ENCODE assay signal across 8 mouse cellular contexts in genomic region chr14:119099570-119099891, GRCm38 (mm10). TPM values are rescaled to one million over a fixed set of nuclear protein-coding genes. Genes with fewer than 3 reads are reported as not detected.
DNase-seq lines count a peak whose midpoint lies in the region; ATAC-seq and TF ChIP-seq lines count a peak whose summit lies in the region.

No protein-coding gene starts in this region.

- TF ChIP-seq POLR2A in limb, embryonic 14.5 days (IDR thresholded peaks at IDR 0.05; ENCODE audit: borderline replicate concordance, extremely low read depth, insufficient read depth, insufficient read length): no peak

- no peak for TF ChIP-seq CTCF in lung, postnatal 0 days (IDR thresholded peaks at IDR 0.05)

- H3K27ac ChIP-seq in lung, postnatal 0 days (ENCODE audit: low read length): no peak overlapping the region
- H3K27ac ChIP-seq in limb, embryonic 14.5 days (replicated peaks; ENCODE audit: low read depth, low read length): peak overlapping the region; percentile 84
- H3K27ac ChIP-seq in stomach, embryonic 15.5 days: peak overlapping the region; percentile 46

- TF ChIP-seq EP300 in lung, postnatal 0 days (IDR thresholded peaks at IDR 0.05): no peak

- no peaks in the 10 kb centered on the region for H3K9me3 ChIP-seq in lung, postnatal 0 days (ENCODE audit: low read length)
- no peaks in the 10 kb centered on the region for H3K9me3 ChIP-seq in limb, embryonic 14.5 days (ENCODE audit: control insufficient read depth, low read length)
- no peaks in the 10 kb centered on the region for H3K9me3 ChIP-seq in stomach, embryonic 15.5 days

- H3K4me1 ChIP-seq in lung, postnatal 0 days (ENCODE audit: insufficient read depth, low read depth, low read length): peaks cover 9% of the 10 kb centered on the region; the same call in 1 of the 2 replicates
- peaks cover 5% of the 10 kb centered on the region for H3K4me1 ChIP-seq in limb, embryonic 14.5 days (ENCODE audit: control insufficient read depth, insufficient read depth, low read length)
- peaks cover 3% of the 10 kb centered on the region; the same call in 1 of the 2 replicates for H3K4me1 ChIP-seq in stomach, embryonic 15.5 days

- H3K9ac ChIP-seq in lung, postnatal 0 days (replicated peaks; ENCODE audit: low read depth): peak overlapping the region; percentile 51
- peak overlapping the region; percentile 95 for H3K9ac ChIP-seq in limb, embryonic 14.5 days (ENCODE audit: low read depth, low read length, severe bottlenecking)
- H3K9ac ChIP-seq in stomach, embryonic 15.5 days: peak overlapping the region; percentile 86

- H3K27me3 ChIP-seq in lung, postnatal 0 days (replicated peaks; ENCODE audit: insufficient read depth, low read length): no peaks in the 10 kb centered on the region
- H3K27me3 ChIP-seq in limb, embryonic 14.5 days (ENCODE audit: control insufficient read depth, insufficient read depth, low read length): no peaks in the 10 kb centered on the region
- no peaks in the 10 kb centered on the region for H3K27me3 ChIP-seq in stomach, embryonic 15.5 days (replicated peaks)

- H3K4me2 ChIP-seq in lung, postnatal 0 days (replicated peaks; ENCODE audit: low read depth, low read length): peak overlapping the region; percentile 96
- peak overlapping the region; percentile 68 for H3K4me2 ChIP-seq in limb, embryonic 14.5 days (replicated peaks; ENCODE audit: low read depth, low read length, severe bottlenecking)
- H3K4me2 ChIP-seq in stomach, embryonic 15.5 days: peak overlapping the region; percentile 95

- no peaks in the 10 kb centered on the region for H3K36me3 ChIP-seq in lung, postnatal 0 days (ENCODE audit: insufficient read depth, low read length)
- H3K36me3 ChIP-seq in limb, embryonic 14.5 days (ENCODE audit: control insufficient read depth, insufficient read depth, low read length): no peaks in the 10 kb centered on the region
- no peaks in the 10 kb centered on the region for H3K36me3 ChIP-seq in stomach, embryonic 15.5 days

- DNase-seq in cerebellum, postnatal 4 days (ENCODE audit: low spot score in 2 of 2): no peak
- DNase-seq in lung, postnatal 0 days (ENCODE audit: low spot score): no peak
- DNase-seq in lung, postnatal 36 days: no peak
- DNase-seq in limb, embryonic 14.5 days (ENCODE audit: low spot score): no peak
- DNase-seq in thymus, postnatal 10 days (ENCODE audit: low spot score in 2 of 2): no peak
- no peak for DNase-seq in urinary bladder, adult 18-20 months (ENCODE audit: low spot score in 2 of 2)

- ATAC-seq in cerebellum, adult (ENCODE audit: insufficient number of reproducible peaks, low FRiP score, low TSS enrichment): peak; percentile 84
- peak; percentile 54 for ATAC-seq in lung, postnatal 0 days
- peak; percentile 73 for ATAC-seq in limb, embryonic 14.5 days (ENCODE audit: low FRiP score, low read depth)
- ATAC-seq in stomach, embryonic 15.5 days (ENCODE audit: insufficient read depth, low FRiP score, low read depth): peak; percentile 67

- peak overlapping the region; percentile 66 for H3K4me3 ChIP-seq in lung, postnatal 0 days (ENCODE audit: low read depth, low read length)
- H3K4me3 ChIP-seq in limb, embryonic 14.5 days (replicated peaks; ENCODE audit: low read length): peak overlapping the region; percentile 77
- H3K4me3 ChIP-seq in stomach, embryonic 15.5 days (replicated peaks): peak overlapping the region; percentile 79

- WGBS in lung, postnatal 0 days: 2% methylated on average over 13 of the region's 13 CpGs
- under 1% methylated on average over 13 of the region's 13 CpGs for WGBS in limb, embryonic 14.5 days
- WGBS in stomach, embryonic 15.5 days: 5% methylated on average over 13 of the region's 13 CpGs

RNA-seq across cellular contexts. Expression of gene Uggt2, which starts 0.3 kb away (rescaled TPM):
- polyA plus RNA-seq in lung, postnatal 0 days (2015; fragmentation: Nextera tagmentation; extraction: Ambion mirVana): 4.8 and 5.9 TPM in 2 replicates
- polyA plus RNA-seq in limb, embryonic 14.5 days (2012; rRNA removed): 36.0 and 36.5 TPM in 2 replicates
- 14.9 and 18.5 TPM in 2 replicates for polyA plus RNA-seq in limb, embryonic 14.5 days (2014; fragmentation: Nextera tagmentation; extraction: Ambion mirVana)
- 8.8 and 11.7 TPM in 2 replicates for polyA plus RNA-seq in stomach, embryonic 15.5 days (2015; fragmentation: Nextera tagmentation; extraction: Ambion mirVana)

RNA-seq across cellular contexts. Expression of gene Hs6st3, which starts 38.6 kb away (rescaled TPM):
- 0.66 and 0.69 TPM in 2 replicates for polyA plus RNA-seq in lung, postnatal 0 days (2015; fragmentation: Nextera tagmentation; extraction: Ambion mirVana)
- polyA plus RNA-seq in limb, embryonic 14.5 days (2012; rRNA removed): 0.89 and 1.5 TPM in 2 replicates
- 0.43 and 0.72 TPM in 2 replicates for polyA plus RNA-seq in limb, embryonic 14.5 days (2014; fragmentation: Nextera tagmentation; extraction: Ambion mirVana)
- polyA plus RNA-seq in stomach, embryonic 15.5 days (2015; fragmentation: Nextera tagmentation; extraction: Ambion mirVana): 0.17 and 0.19 TPM in 2 replicates
